Mouse (Mus musculus): ENCODE data around the gene Iqsec1. TPM values are rescaled to one million over a fixed set of nuclear protein-coding genes. Genes with fewer than 3 reads are reported as not detected.

The Iqsec1 gene
- polyA plus RNA-seq, 1 experiment from 2014 or later, result 29.5 TPM

DNA sequence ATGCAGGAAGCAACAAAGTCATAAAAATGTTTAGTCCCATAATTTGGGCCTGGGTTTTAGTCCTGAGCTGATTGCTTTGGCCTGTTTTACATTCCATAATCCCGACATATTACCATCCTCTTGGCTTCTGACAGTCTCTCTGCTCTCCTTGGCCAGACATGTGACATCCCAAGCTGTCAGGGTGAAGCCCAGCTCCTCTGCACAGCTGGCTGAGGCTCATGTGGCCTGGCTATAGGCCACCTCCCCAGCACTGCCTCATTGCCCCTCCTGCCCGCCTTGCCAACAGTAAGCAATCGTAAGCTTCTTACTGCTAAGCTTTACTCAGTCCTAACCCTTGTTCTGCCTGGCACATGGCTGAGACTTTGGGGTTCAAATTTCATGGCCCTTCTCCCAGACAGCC, 270.0 kb downstream of the Iqsec1 start:
- DNase-seq (no peak), ATAC-seq (ENCODE audit: low FRiP score, low TSS enrichment) (no peak)
- H3K9me3 ChIP-seq (ENCODE audit: control insufficient read depth, low read length), result no peaks in the 10 kb centered on the region
- H3K9ac ChIP-seq (replicated peaks; ENCODE audit: low read length), result no peak overlapping the region
- peaks cover 35% of the 10 kb centered on the region for H3K4me1 ChIP-seq (ENCODE audit: control insufficient read depth, insufficient read depth, low read length)
- no peaks in the 10 kb centered on the region for H3K36me3 ChIP-seq (ENCODE audit: control insufficient read depth, insufficient read depth, low read length)
- H3K4me2 ChIP-seq (ENCODE audit: low read length), result no peak overlapping the region
- no peak overlapping the region for H3K27ac ChIP-seq (replicated peaks; ENCODE audit: low read depth, low read length)
- H3K4me3 ChIP-seq (replicated peaks; ENCODE audit: low read depth, low read length), result no peak overlapping the region
- no peaks in the 10 kb centered on the region for H3K27me3 ChIP-seq (ENCODE audit: control insufficient read depth, insufficient read depth, low read length)
- 86% methylated on average over 3 of the region's 3 CpGs for whole genome bisulfite sequencing

DNA sequence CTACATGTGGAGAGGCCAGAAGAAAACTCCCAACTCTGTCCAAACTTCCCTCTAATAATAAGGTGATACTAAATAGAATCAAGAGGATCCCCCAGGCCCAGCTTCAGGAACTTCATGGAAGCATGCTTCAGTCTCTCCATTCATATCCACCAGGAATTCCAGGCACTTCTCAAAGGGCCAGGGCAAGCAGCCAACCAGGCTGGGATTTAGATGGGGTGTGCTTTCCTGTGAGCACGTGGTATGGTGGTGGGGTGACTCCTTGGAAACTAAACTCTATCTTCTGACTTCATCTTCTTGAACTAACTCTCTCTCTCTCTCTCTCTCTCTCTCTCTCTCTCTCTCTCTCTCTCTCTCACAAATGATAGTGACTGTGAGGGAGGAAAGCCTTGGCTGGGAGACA, 270.8 kb downstream of the Iqsec1 start:
- no peak overlapping the region for H3K9ac ChIP-seq (replicated peaks; ENCODE audit: low read length)
- no peak overlapping the region for H3K27ac ChIP-seq (replicated peaks; ENCODE audit: low read depth, low read length)
- 52% methylated on average over 1 of the region's 1 CpGs for WGBS
- H3K4me1 ChIP-seq (ENCODE audit: control insufficient read depth, insufficient read depth, low read length), result peaks cover 37% of the 10 kb centered on the region
- H3K27me3 ChIP-seq (ENCODE audit: control insufficient read depth, insufficient read depth, low read length), result no peaks in the 10 kb centered on the region
- H3K9me3 ChIP-seq (ENCODE audit: control insufficient read depth, low read length), result no peaks in the 10 kb centered on the region
- ATAC-seq (ENCODE audit: low FRiP score, low TSS enrichment) (no peak), DNase-seq (no peak)
- no peaks in the 10 kb centered on the region for H3K36me3 ChIP-seq (ENCODE audit: control insufficient read depth, insufficient read depth, low read length)
- H3K4me2 ChIP-seq (ENCODE audit: low read length), result no peak overlapping the region
- H3K4me3 ChIP-seq (replicated peaks; ENCODE audit: low read depth, low read length), result no peak overlapping the region

DNA sequence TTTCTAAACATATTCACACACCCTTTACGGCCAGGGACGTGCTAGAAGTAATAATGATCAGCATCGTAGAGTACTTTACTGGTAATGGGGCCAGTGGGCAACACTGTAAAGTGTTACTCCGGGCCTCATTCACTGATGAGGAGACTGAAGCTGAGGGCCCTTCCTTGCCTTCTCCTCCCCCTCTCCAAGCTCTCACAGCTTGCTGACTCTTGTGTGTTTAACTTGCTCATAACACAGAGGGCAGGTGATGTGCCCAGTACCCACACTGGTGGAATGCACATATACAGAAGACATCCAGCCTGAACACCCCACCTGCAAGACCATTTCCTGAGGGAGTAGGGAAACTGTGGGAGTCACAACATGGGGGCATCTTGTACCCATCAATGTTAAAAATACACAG, 271.6 kb downstream of the Iqsec1 start:
- H3K36me3 ChIP-seq (ENCODE audit: control insufficient read depth, insufficient read depth, low read length), result no peaks in the 10 kb centered on the region
- ATAC-seq (ENCODE audit: low FRiP score, low TSS enrichment) (no peak), DNase-seq (no peak)
- H3K27me3 ChIP-seq (ENCODE audit: control insufficient read depth, insufficient read depth, low read length), result no peaks in the 10 kb centered on the region
- peak overlapping the region; percentile 85 for H3K4me2 ChIP-seq (ENCODE audit: low read length)
- peaks cover 46% of the 10 kb centered on the region for H3K4me1 ChIP-seq (ENCODE audit: control insufficient read depth, insufficient read depth, low read length)
- H3K9me3 ChIP-seq (ENCODE audit: control insufficient read depth, low read length), result no peaks in the 10 kb centered on the region
- H3K9ac ChIP-seq (replicated peaks; ENCODE audit: low read length), result no peak overlapping the region
- no peak overlapping the region for H3K27ac ChIP-seq (replicated peaks; ENCODE audit: low read depth, low read length)
- peak overlapping the region; percentile 50; the same call in 1 of the 2 replicates for H3K4me3 ChIP-seq (replicated peaks; ENCODE audit: low read depth, low read length)
- 38% methylated on average over 4 of the region's 4 CpGs for WGBS

DNA sequence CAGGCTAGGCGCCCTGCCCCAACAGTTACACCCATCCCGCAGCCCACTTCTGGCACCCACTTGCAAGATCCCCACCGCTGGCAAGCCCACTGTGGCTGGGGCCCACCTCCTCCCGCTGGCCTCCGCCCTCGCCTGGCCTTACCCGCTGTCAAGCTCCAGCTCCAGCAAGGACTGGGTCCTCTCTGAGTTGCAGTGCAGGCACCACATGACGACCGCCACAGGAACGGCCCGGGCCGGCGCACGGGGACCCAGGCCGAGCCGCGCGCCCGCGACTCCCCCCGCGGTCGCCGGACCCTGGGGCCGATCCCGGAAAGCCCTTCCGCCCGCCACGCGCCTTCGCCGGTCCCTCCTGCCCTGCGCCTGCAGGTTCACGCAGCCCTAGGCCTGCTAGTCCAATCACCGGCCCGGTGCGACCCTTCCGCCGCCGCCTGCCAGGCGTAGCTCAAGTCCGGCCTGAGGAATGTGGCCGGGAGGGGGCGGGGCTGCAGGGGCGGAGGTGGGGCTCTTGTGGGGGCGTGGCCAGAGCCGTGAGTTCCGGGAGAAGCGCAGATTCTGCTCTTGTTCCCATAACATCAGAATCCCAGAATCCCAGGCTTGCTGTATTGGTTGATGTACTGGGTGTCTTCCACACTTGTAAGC, 272.3 kb downstream of the Iqsec1 start:
- Histone ChIP-seq H3K9me3 (ENCODE audit: control insufficient read depth, low read length) (no peaks in the 10 kb centered on the region), H3K4me2 (ENCODE audit: low read length) (peak overlapping the region; percentile 85), H3K4me3 (replicated peaks; ENCODE audit: low read depth, low read length) (peak overlapping the region; percentile 50), H3K27ac (replicated peaks; ENCODE audit: low read depth, low read length) (peak overlapping the region; percentile 55), H3K4me1 (ENCODE audit: control insufficient read depth, insufficient read depth, low read length) (peaks cover 52% of the 10 kb centered on the region), H3K27me3 (ENCODE audit: control insufficient read depth, insufficient read depth, low read length) (no peaks in the 10 kb centered on the region), H3K36me3 (ENCODE audit: control insufficient read depth, insufficient read depth, low read length) (no peaks in the 10 kb centered on the region), H3K9ac (replicated peaks; ENCODE audit: low read length) (peak overlapping the region; percentile 59)
- DNase-seq, result peak; percentile 82
- peak; percentile 51; the same call in 1 of the 2 replicates for ATAC-seq (ENCODE audit: low FRiP score, low TSS enrichment)
- under 1% methylated on average over 49 of the region's 49 CpGs for WGBS

- peaks cover 61% of the 10 kb centered on the region for H3K4me1 ChIP-seq (ENCODE audit: control insufficient read depth, insufficient read depth, low read length)
- peak overlapping the region; percentile 85 for H3K4me2 ChIP-seq (ENCODE audit: low read length)
- no peaks in the 10 kb centered on the region for H3K9me3 ChIP-seq (ENCODE audit: control insufficient read depth, low read length)
- DNase-seq (peak; percentile 60), ATAC-seq (ENCODE audit: low FRiP score, low TSS enrichment) (no peak; the same call in 1 of the 2 replicates)
- peak overlapping the region; percentile 59 for H3K9ac ChIP-seq (replicated peaks; ENCODE audit: low read length)
- no peaks in the 10 kb centered on the region for H3K36me3 ChIP-seq (ENCODE audit: control insufficient read depth, insufficient read depth, low read length)
- H3K27me3 ChIP-seq (ENCODE audit: control insufficient read depth, insufficient read depth, low read length), result no peaks in the 10 kb centered on the region
- H3K27ac ChIP-seq (replicated peaks; ENCODE audit: low read depth, low read length), result peak overlapping the region; percentile 55
- 55% methylated on average over 4 of the region's 4 CpGs for WGBS
- H3K4me3 ChIP-seq (replicated peaks; ENCODE audit: low read depth, low read length), result peak overlapping the region; percentile 50
Measured at GRCm38 (mm10) chr6:90715245-90715905, 273.1 kb downstream of the Iqsec1 start.

- H3K9me3 ChIP-seq (ENCODE audit: control insufficient read depth, low read length), result no peaks in the 10 kb centered on the region
- H3K4me1 ChIP-seq (ENCODE audit: control insufficient read depth, insufficient read depth, low read length), result peaks cover 65% of the 10 kb centered on the region
- H3K4me2 ChIP-seq (ENCODE audit: low read length), result no peak overlapping the region
- H3K27me3 ChIP-seq (ENCODE audit: control insufficient read depth, insufficient read depth, low read length), result no peaks in the 10 kb centered on the region
- H3K27ac ChIP-seq (replicated peaks; ENCODE audit: low read depth, low read length), result peak overlapping the region; percentile 58; the same call in 1 of the 2 replicates
- no peak for ATAC-seq (ENCODE audit: low FRiP score, low TSS enrichment)
- no peak for DNase-seq
- WGBS, result 50% methylated on average over 3 of the region's 3 CpGs
- no peak overlapping the region for H3K9ac ChIP-seq (replicated peaks; ENCODE audit: low read length)
- no peaks in the 10 kb centered on the region for H3K36me3 ChIP-seq (ENCODE audit: control insufficient read depth, insufficient read depth, low read length)
- H3K4me3 ChIP-seq (replicated peaks; ENCODE audit: low read depth, low read length), result no peak overlapping the region
Measured at GRCm38 (mm10) chr6:90713650-90714049, 274.8 kb downstream of the Iqsec1 start.

GRCm38 (mm10) chr6:90712486-90713480, 275.7 kb downstream of the Iqsec1 start:
- Histone ChIP-seq H3K9me3 (ENCODE audit: control insufficient read depth, low read length) (no peaks in the 10 kb centered on the region), H3K4me1 (ENCODE audit: control insufficient read depth, insufficient read depth, low read length) (peaks cover 65% of the 10 kb centered on the region), H3K27ac (replicated peaks; ENCODE audit: low read depth, low read length) (peak overlapping the region; percentile 70), H3K9ac (replicated peaks; ENCODE audit: low read length) (no peak overlapping the region), H3K4me2 (ENCODE audit: low read length) (no peak overlapping the region), H3K27me3 (ENCODE audit: control insufficient read depth, insufficient read depth, low read length) (no peaks in the 10 kb centered on the region), H3K4me3 (replicated peaks; ENCODE audit: low read depth, low read length) (no peak overlapping the region), H3K36me3 (ENCODE audit: control insufficient read depth, insufficient read depth, low read length) (no peaks in the 10 kb centered on the region)
- ATAC-seq (ENCODE audit: low FRiP score, low TSS enrichment) (0 out of 2 replicates have a peak, but pooled peaks have one; percentile 7), DNase-seq (peak; percentile 62)
- WGBS, result 52% methylated on average over 8 of the region's 8 CpGs

GRCm38 (mm10) chr6:90712063-90712462, 276.4 kb downstream of the Iqsec1 start:
- H3K4me2 ChIP-seq (ENCODE audit: low read length), result no peak overlapping the region; the same call in 1 of the 2 replicates
- H3K9ac ChIP-seq (replicated peaks; ENCODE audit: low read length), result peak overlapping the region; percentile 23; the same call in 1 of the 2 replicates
- H3K9me3 ChIP-seq (ENCODE audit: control insufficient read depth, low read length), result no peaks in the 10 kb centered on the region
- DNase-seq (no peak), ATAC-seq (ENCODE audit: low FRiP score, low TSS enrichment) (no peak)
- H3K4me1 ChIP-seq (ENCODE audit: control insufficient read depth, insufficient read depth, low read length), result peaks cover 65% of the 10 kb centered on the region
- 28% methylated on average over 3 of the region's 3 CpGs for WGBS
- no peak overlapping the region for H3K4me3 ChIP-seq (replicated peaks; ENCODE audit: low read depth, low read length)
- H3K27ac ChIP-seq (replicated peaks; ENCODE audit: low read depth, low read length), result peak overlapping the region; percentile 70
- H3K27me3 ChIP-seq (ENCODE audit: control insufficient read depth, insufficient read depth, low read length), result no peaks in the 10 kb centered on the region
- no peaks in the 10 kb centered on the region for H3K36me3 ChIP-seq (ENCODE audit: control insufficient read depth, insufficient read depth, low read length)

Data from midbrain, embryonic 14.5 days (tissue).